Mouse (Mus musculus) liver, adult 2 months (tissue): Measurements from ENCODE around the gene Nr4a3. TPM values are rescaled to one million over a fixed set of nuclear protein-coding genes. Genes with fewer than 3 reads are reported as not detected.

Experiments
- DNase-seq: peaks from one replicate; pipeline ENCODE4 v3.0.0-alpha.2; 2011; ENCODE audit warnings: low read depth, low spot score; ENCODE audit errors: extremely low read depth
- H3K27ac ChIP-seq: fragments of 200-500 bp; replicated peaks from 2 replicates; pipeline ENCODE4 v1.5.1; 2012; ENCODE audit warnings: low read depth, mild to moderate bottlenecking, control low read depth, inconsistent platforms, low read length; ENCODE audit not compliant: insufficient read depth
- H3K27me3 ChIP-seq: fragments of 200-500 bp; 2 replicates; pipeline ENCODE4 v1.6.1; 2012; ENCODE audit warnings: mild to moderate bottlenecking, moderate library complexity, low read length, inconsistent platforms; ENCODE audit not compliant: control insufficient read depth, insufficient read depth
- H3K36me3 ChIP-seq: fragments of 200-500 bp; 2 replicates; pipeline ENCODE4 v1.6.1; 2012; ENCODE audit warnings: low read length, inconsistent platforms; ENCODE audit not compliant: control insufficient read depth, insufficient read depth
- H3K4me1 ChIP-seq: fragments of 200-500 bp; 2 replicates; pipeline ENCODE4 v1.6.1; 2011; ENCODE audit warnings: low read length; ENCODE audit not compliant: control insufficient read depth, insufficient read depth
- H3K4me3 ChIP-seq: fragments of 200-500 bp; 2 replicates; pipeline ENCODE4 v1.5.1; 2011; ENCODE audit warnings: low read depth, mild to moderate bottlenecking, control low read depth, low read length, moderate library complexity; ENCODE audit not compliant: insufficient read depth
- H3K79me2 ChIP-seq: fragments of 200-500 bp; 2 replicates; pipeline ENCODE4 v1.6.1; 2012; ENCODE audit warnings: inconsistent platforms, mild to moderate bottlenecking, low read length, moderate library complexity; ENCODE audit not compliant: control insufficient read depth, insufficient read depth
- H3K9ac ChIP-seq: fragments of 200-500 bp; 2 replicates; pipeline ENCODE4 v1.6.1; 2012; ENCODE audit warnings: low read depth, mild to moderate bottlenecking, control low read depth, inconsistent platforms, low read length
- CTCF ChIP-seq: fragments of 200-500 bp; IDR thresholded peaks from 2 replicates; pipeline ENCODE4 v1.5.1; 2011; ENCODE audit warnings: low read depth, low read length, control low read depth
- POLR2A ChIP-seq: fragments of 200-500 bp; IDR thresholded peaks from 2 replicates; pipeline ENCODE4 v1.6.1; 2011; ENCODE audit warnings: low read length, control low read depth; ENCODE audit not compliant: insufficient read depth; ENCODE audit errors: extremely low read depth
- WGBS: fragments of 180-500 bp; shearing (Covaris S2); methylation state at CpG from one replicate; pipeline ENCODE4 v1.1.7; 2018; 5-methylcytosine and 5-hydroxymethylcytosine counted together
- polyA plus RNA-seq: library from polyadenylated mRNA; depleted of rRNA; stranded (reverse); fragments of >200 nt; gene quantifications from 2 replicates; pipeline ENCODE4 v1.2.3, GENCODE M21; 2012
- total RNA-seq: library from RNA; depleted of rRNA; stranded (reverse); fragments of >200 nt; gene quantifications from 2 replicates; pipeline ENCODE4 v1.2.3, GENCODE M21; 2014

Nr4a3 gene
- total and polyA plus RNA-seq, 2 experiments: under 0.01 TPM; not detected in 1

DNA sequence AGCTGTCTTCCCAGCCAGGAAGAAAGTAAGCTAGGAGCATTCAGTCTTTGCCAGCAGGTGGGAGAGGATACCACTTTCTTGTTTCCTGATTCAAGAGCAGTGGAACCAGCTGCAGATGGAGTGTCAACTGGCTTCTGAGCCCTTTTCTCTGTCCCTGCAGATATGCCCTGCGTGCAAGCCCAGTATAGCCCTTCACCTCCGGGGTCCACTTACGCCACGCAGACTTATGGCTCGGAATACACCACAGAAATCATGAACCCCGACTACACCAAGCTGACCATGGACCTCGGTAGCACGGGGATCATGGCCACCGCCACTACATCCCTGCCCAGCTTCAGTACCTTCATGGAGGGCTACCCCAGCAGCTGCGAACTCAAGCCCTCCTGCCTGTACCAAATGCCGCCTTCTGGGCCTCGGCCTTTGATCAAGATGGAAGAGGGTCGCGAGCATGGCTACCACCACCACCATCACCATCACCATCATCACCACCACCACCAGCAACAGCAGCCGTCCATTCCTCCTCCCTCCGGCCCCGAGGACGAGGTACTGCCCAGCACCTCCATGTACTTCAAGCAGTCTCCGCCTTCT, 6.2 kb downstream of the Nr4a3 start:
- no peak overlapping the region for H3K4me3 ChIP-seq
- 32% methylated on average over 18 of the region's 19 CpGs for WGBS
- no peak overlapping the region for H3K9ac ChIP-seq
- peaks cover 20% of the 10 kb centered on the region for H3K27me3 ChIP-seq
- no peaks in the 10 kb centered on the region for H3K36me3 ChIP-seq
- H3K4me1 ChIP-seq: peaks cover 3% of the 10 kb centered on the region; the same call in 1 of the 2 replicates
- TF ChIP-seq POLR2A: no peak
- TF ChIP-seq CTCF: no peak
- no peaks in the 10 kb centered on the region for H3K79me2 ChIP-seq
- no peak overlapping the region for H3K27ac ChIP-seq
- no peak for DNase-seq

DNA sequence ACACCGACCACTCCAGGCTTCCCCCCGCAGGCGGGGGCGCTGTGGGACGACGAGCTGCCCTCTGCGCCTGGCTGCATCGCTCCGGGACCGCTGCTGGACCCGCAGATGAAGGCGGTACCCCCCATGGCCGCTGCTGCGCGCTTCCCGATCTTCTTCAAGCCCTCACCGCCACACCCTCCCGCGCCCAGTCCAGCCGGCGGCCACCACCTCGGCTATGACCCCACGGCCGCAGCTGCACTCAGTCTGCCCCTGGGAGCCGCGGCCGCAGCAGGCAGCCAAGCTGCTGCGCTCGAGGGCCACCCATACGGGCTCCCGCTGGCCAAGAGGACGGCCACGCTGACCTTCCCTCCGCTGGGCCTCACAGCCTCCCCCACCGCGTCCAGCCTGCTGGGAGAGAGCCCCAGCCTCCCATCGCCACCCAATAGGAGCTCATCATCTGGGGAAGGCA, 6.7 kb downstream of the Nr4a3 start:
- H3K27me3 ChIP-seq: peaks cover 20% of the 10 kb centered on the region
- no peak overlapping the region for H3K27ac ChIP-seq
- no peak for DNase-seq
- H3K36me3 ChIP-seq: no peaks in the 10 kb centered on the region
- WGBS: 4% methylated on average over 37 of the region's 37 CpGs
- no peak for TF ChIP-seq POLR2A
- no peak for TF ChIP-seq CTCF
- no peak overlapping the region for H3K9ac ChIP-seq
- no peak overlapping the region for H3K4me3 ChIP-seq
- no peaks in the 10 kb centered on the region for H3K4me1 ChIP-seq
- no peaks in the 10 kb centered on the region for H3K79me2 ChIP-seq

- Histone ChIP-seq H3K4me1 (no peaks in the 10 kb centered on the region), H3K9ac (no peak overlapping the region), H3K36me3 (no peaks in the 10 kb centered on the region), H3K4me3 (no peak overlapping the region), H3K27ac (no peak overlapping the region), H3K79me2 (no peaks in the 10 kb centered on the region), H3K27me3 (no peaks in the 10 kb centered on the region)
- no peak for DNase-seq
- TF ChIP-seq CTCF: no peak
- TF ChIP-seq POLR2A: no peak
- 86% methylated on average over 8 of the region's 8 CpGs for WGBS
These were observed 16.8 kb downstream of the Nr4a3 start for GRCm38 (mm10) chr4:48061716-48062115.

DNA sequence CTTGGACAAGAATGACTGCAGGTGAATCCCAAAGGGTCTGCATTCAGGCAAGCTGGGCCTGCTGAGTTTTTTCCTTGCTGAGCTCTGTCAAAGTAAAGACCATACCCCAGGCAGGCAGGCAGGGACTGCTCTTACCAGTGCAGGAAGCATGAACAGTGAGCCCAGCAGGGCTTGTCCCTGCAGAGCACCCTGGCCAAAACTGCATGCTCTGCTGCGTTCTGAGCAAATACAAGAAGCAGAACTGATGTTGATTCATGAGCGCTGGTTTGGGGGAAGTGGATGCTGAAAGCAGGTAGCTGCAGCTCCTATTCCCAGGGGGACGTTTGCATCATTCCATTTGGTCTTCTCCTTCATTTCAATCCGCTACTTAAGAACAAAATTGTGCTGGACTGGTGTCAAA, 19.4 kb downstream of the Nr4a3 start:
- H3K9ac ChIP-seq: no peak overlapping the region
- no peaks in the 10 kb centered on the region for H3K79me2 ChIP-seq
- DNase-seq: no peak
- no peak overlapping the region for H3K4me3 ChIP-seq
- H3K36me3 ChIP-seq: no peaks in the 10 kb centered on the region
- H3K4me1 ChIP-seq: no peaks in the 10 kb centered on the region
- H3K27me3 ChIP-seq: no peaks in the 10 kb centered on the region
- WGBS: 52% methylated on average over 4 of the region's 4 CpGs
- H3K27ac ChIP-seq: no peak overlapping the region
- TF ChIP-seq CTCF: no peak
- TF ChIP-seq POLR2A: no peak

GRCm38 (mm10) chr4:48066676-48067075, 21.7 kb downstream of the Nr4a3 start:
- no peaks in the 10 kb centered on the region for H3K27me3 ChIP-seq
- 81% methylated on average over 2 of the region's 2 CpGs for WGBS
- DNase-seq: no peak
- H3K36me3 ChIP-seq: no peaks in the 10 kb centered on the region
- no peaks in the 10 kb centered on the region for H3K79me2 ChIP-seq
- H3K4me1 ChIP-seq: no peaks in the 10 kb centered on the region
- H3K9ac ChIP-seq: no peak overlapping the region
- no peak for TF ChIP-seq POLR2A
- no peak for TF ChIP-seq CTCF
- no peak overlapping the region for H3K4me3 ChIP-seq
- no peak overlapping the region for H3K27ac ChIP-seq

GRCm38 (mm10) chr4:48069111-48069510, 24.2 kb downstream of the Nr4a3 start:
- Histone ChIP-seq H3K27ac (no peak overlapping the region), H3K36me3 (no peaks in the 10 kb centered on the region), H3K79me2 (no peaks in the 10 kb centered on the region), H3K4me1 (no peaks in the 10 kb centered on the region), H3K4me3 (no peak overlapping the region), H3K9ac (no peak overlapping the region), H3K27me3 (no peaks in the 10 kb centered on the region)
- no peak for TF ChIP-seq CTCF
- no peak for DNase-seq
- 76% methylated on average over 7 of the region's 7 CpGs for WGBS
